ENCODE assay signal across 14 mouse cellular contexts in genomic region chr8:4313254-4314124, GRCm38 (mm10). TPM values are rescaled to one million over a fixed set of nuclear protein-coding genes. Genes with fewer than 3 reads are reported as not detected.
A peak's percentile ranks its signal among the peaks of the same experiment; 100 is the strongest.
DNase-seq lines count a peak whose midpoint lies in the region; ATAC-seq and TF ChIP-seq lines count a peak whose summit lies in the region.
"Had no signal": no experiment of that assay in that cellular context is flagged by ENCODE, and none has a peak within 500 bp of the region (broad histone marks: within the 10 kb centered on the region; RNA-seq: fewer than 3 reads in every experiment).

No protein-coding gene starts in this region.

- peaks cover 29% of the 10 kb centered on the region for H3K36me3 ChIP-seq in hindbrain, embryonic 12.5 days

- H3K9me3 ChIP-seq in hindbrain, embryonic 12.5 days (replicated peaks): no peaks in the 10 kb centered on the region
- H3K9me3 ChIP-seq: embryonic facial prominence, embryonic 12.5 days; heart, embryonic 10.5 days; intestine, embryonic 15.5 days; neural tube, embryonic 12.5 days had no signal

- peaks cover 18% of the 10 kb centered on the region for H3K4me1 ChIP-seq in embryonic fibroblast, embryonic 13.5 days (ENCODE audit: control insufficient read depth, insufficient read depth, low read length)
- no peaks in the 10 kb centered on the region for H3K4me1 ChIP-seq in hindbrain, embryonic 12.5 days
- H3K4me1 ChIP-seq: embryonic facial prominence, embryonic 12.5 days; heart, embryonic 10.5 days; intestine, embryonic 15.5 days; neural tube, embryonic 12.5 days had no signal

- TF ChIP-seq POLR2A in embryonic fibroblast, embryonic 13.5 days (IDR thresholded peaks at IDR 0.05; ENCODE audit: low read depth, low read length): no peak

- TF ChIP-seq CTCF in layer of hippocampus, adult 2 months (conservative IDR thresholded peaks at IDR 0.05): no peak
- no peak for TF ChIP-seq CTCF in embryonic fibroblast, embryonic 13.5 days (IDR thresholded peaks at IDR 0.05; ENCODE audit: borderline replicate concordance, insufficient read depth, low read length)

- no peak overlapping the region for H3K4me2 ChIP-seq in hindbrain, embryonic 12.5 days (replicated peaks)
- H3K4me2 ChIP-seq: embryonic facial prominence, embryonic 12.5 days; intestine, embryonic 15.5 days; neural tube, embryonic 12.5 days had no signal

- peak overlapping the region; percentile 79 for H3K27ac ChIP-seq in layer of hippocampus, adult 2 months
- peak overlapping the region; percentile 93 for H3K27ac ChIP-seq in embryonic fibroblast, embryonic 13.5 days (ENCODE audit: insufficient read depth, low read length)
- H3K27ac ChIP-seq in hindbrain, embryonic 12.5 days: no peak overlapping the region
- H3K27ac ChIP-seq: embryonic facial prominence, embryonic 12.5 days; heart, embryonic 10.5 days; intestine, embryonic 15.5 days; neural tube, embryonic 12.5 days had no signal

- ATAC-seq in CD4-positive, CD25-positive, alpha-beta regulatory T cell, adult 4 months: peak; percentile 97
- ATAC-seq in hindbrain, embryonic 12.5 days (ENCODE audit: low FRiP score): no peak
- ATAC-seq: intestine, embryonic 15.5 days had no signal

- no peaks in the 10 kb centered on the region for H3K27me3 ChIP-seq in hindbrain, embryonic 12.5 days
- H3K27me3 ChIP-seq: embryonic facial prominence, embryonic 12.5 days; intestine, embryonic 15.5 days; neural tube, embryonic 12.5 days had no signal

- H3K9ac ChIP-seq in hindbrain, embryonic 12.5 days: no peak overlapping the region
- H3K9ac ChIP-seq: embryonic facial prominence, embryonic 12.5 days; intestine, embryonic 15.5 days; neural tube, embryonic 12.5 days had no signal

- H3K4me3 ChIP-seq in layer of hippocampus, adult 2 months: no peak overlapping the region
- H3K4me3 ChIP-seq in embryonic fibroblast, embryonic 13.5 days (ENCODE audit: insufficient read depth, low read length): no peak overlapping the region
- H3K4me3 ChIP-seq in hindbrain, embryonic 12.5 days: no peak overlapping the region
- H3K4me3 ChIP-seq: embryonic facial prominence, embryonic 12.5 days; heart, embryonic 10.5 days; intestine, embryonic 15.5 days; neural tube, embryonic 12.5 days had no signal

- 91% methylated on average over 3 of the region's 3 CpGs for WGBS in hindbrain, embryonic 12.5 days

- DNase-seq in layer of hippocampus, adult 2 months (ENCODE audit: low spot score in 2 of 2): peak in 1 of 2 experiments; percentile 48
- no peak for DNase-seq in layer of hippocampus, postnatal 25 days (ENCODE audit: extremely low spot score in 1 of 2, low spot score in 1 of 2)
- DNase-seq in 416B (ENCODE audit: low read depth): peak; percentile 75
- DNase-seq in heart, postnatal 4 days: no peak
- DNase-seq: adrenal gland, postnatal 36 days; cerebellum, adult 8-10 months had no signal

RNA-seq across cellular contexts. Expression of gene Ccl25, which starts 11.5 kb away (rescaled TPM):
- 10 to 100 TPM; 24.6 to 27.5 TPM for total RNA-seq in layer of hippocampus, adult 2 months (2021)
- total RNA-seq in layer of hippocampus, postnatal 25 days (2021): 10 to 100 TPM; 20.6 to 25.9 TPM
- 10 to 100 TPM; 12.2 to 12.5 TPM for polyA plus RNA-seq in CD4-positive, CD25-positive, alpha-beta regulatory T cell, adult 4 months (2017; shearing (Covaris generic))
- 11.1 and 13.9 TPM in 2 replicates for polyA plus RNA-seq in embryonic fibroblast, embryonic 13.5 days (2011; ENCODE audit: insufficient read length, low read depth, missing spikeins)
- polyA plus RNA-seq in hindbrain, embryonic 12.5 days (2016; fragmentation: Nextera tagmentation; extraction: Ambion mirVana): 22.3 and 24.1 TPM in 2 replicates
- total RNA-seq in heart, postnatal 4 days (2021): 10 to 100 TPM in 1 of 2 experiments, 1 to 10 TPM in 1; 8.2 to 10.3 TPM

RNA-seq across cellular contexts. Expression of gene Elavl1, which starts 11.7 kb away (rescaled TPM):
- total RNA-seq in layer of hippocampus, adult 2 months (2021): 10 to 100 TPM; 78.6 to 81.1 TPM
- 10 to 100 TPM; 74.1 to 77.7 TPM for total RNA-seq in layer of hippocampus, postnatal 25 days (2021)
- polyA plus RNA-seq in CD4-positive, CD25-positive, alpha-beta regulatory T cell, adult 4 months (2017; shearing (Covaris generic)): 10 to 100 TPM; 20.4 to 38.9 TPM
- polyA plus RNA-seq in embryonic fibroblast, embryonic 13.5 days (2011; ENCODE audit: insufficient read length, low read depth, missing spikeins): 81.5 and 86.0 TPM in 2 replicates
- 248 and 251 TPM in 2 replicates for polyA plus RNA-seq in hindbrain, embryonic 12.5 days (2016; fragmentation: Nextera tagmentation; extraction: Ambion mirVana)
- total RNA-seq in heart, postnatal 4 days (2021): 10 to 100 TPM; 95.8 to 96.1 TPM

RNA-seq across cellular contexts. Expression of gene Timm44, which starts 37.8 kb away (rescaled TPM):
- 10 to 100 TPM; 73.9 to 78.8 TPM for total RNA-seq in layer of hippocampus, adult 2 months (2021)
- total RNA-seq in layer of hippocampus, postnatal 25 days (2021): 10 to 100 TPM; 55.6 to 77.1 TPM
- 100 to 1,000 TPM in 1 of 2 experiments, 10 to 100 TPM in 1; 75.2 to 122 TPM for polyA plus RNA-seq in CD4-positive, CD25-positive, alpha-beta regulatory T cell, adult 4 months (2017; shearing (Covaris generic))
- polyA plus RNA-seq in embryonic fibroblast, embryonic 13.5 days (2011; ENCODE audit: insufficient read length, low read depth, missing spikeins): 62.9 and 73.5 TPM in 2 replicates
- 49.9 and 54.1 TPM in 2 replicates for polyA plus RNA-seq in hindbrain, embryonic 12.5 days (2016; fragmentation: Nextera tagmentation; extraction: Ambion mirVana)
- total RNA-seq in heart, postnatal 4 days (2021): 100 to 1,000 TPM; 107 to 112 TPM

RNA-seq across cellular contexts. Expression of gene Ctxn1, which starts 54.4 kb away (rescaled TPM):
- total RNA-seq in layer of hippocampus, adult 2 months (2021): 100 to 1,000 TPM; 515 to 555 TPM
- total RNA-seq in layer of hippocampus, postnatal 25 days (2021): 100 to 1,000 TPM; 560 to 594 TPM
- polyA plus RNA-seq in CD4-positive, CD25-positive, alpha-beta regulatory T cell, adult 4 months (2017; shearing (Covaris generic)): not detected
- 56.7 and 63.9 TPM in 2 replicates for polyA plus RNA-seq in embryonic fibroblast, embryonic 13.5 days (2011; ENCODE audit: insufficient read length, low read depth, missing spikeins)
- 194 and 195 TPM in 2 replicates for polyA plus RNA-seq in hindbrain, embryonic 12.5 days (2016; fragmentation: Nextera tagmentation; extraction: Ambion mirVana)
- total RNA-seq in heart, postnatal 4 days (2021): 10 to 100 TPM in 1 of 2 experiments, 1 to 10 TPM in 1; 9.6 to 10.1 TPM
- polyA plus RNA-seq: macrophage had no signal
